Mouse (Mus musculus): Measurements from ENCODE around the gene Med16. TPM values are rescaled to one million over a fixed set of nuclear protein-coding genes. Genes with fewer than 3 reads are reported as not detected.

Gene Med16
- total and polyA plus RNA-seq, 3 experiments, result 10.2 to 22.8 (median 12.1) TPM

- peak overlapping the region; percentile 22; the same call in 1 of the 2 replicates for H3K9ac ChIP-seq (ENCODE audit: insufficient read depth, low read depth)
- no peaks in the 10 kb centered on the region for H3K9me3 ChIP-seq (replicated peaks; ENCODE audit: low read length)
- peak overlapping the region; percentile 78; the same call in 1 of the 2 replicates for H3K4me2 ChIP-seq (ENCODE audit: insufficient read depth, low read depth, poor library complexity, severe bottlenecking)
- dilution Hi-C loops (cut with MboI; ENCODE audit: extremely low pct_ligation_motif_present, extremely low pct_unique_long_range_greater_than_20kb, low sequenced_read_pairs) (no loop called here), in situ Hi-C loops (cut with MboI; ENCODE audit: low pct_ligation_motif_present, low pct_unique_long_range_greater_than_20kb, low sequenced_read_pairs) (no loop called here)
- H3K4me1 ChIP-seq (ENCODE audit: control insufficient read depth in 1 of 2, insufficient read depth in 2 of 2), result peaks cover 59 to 95% of the 10 kb centered on the region in 2 experiments
- H3K36me3 ChIP-seq (replicated peaks in 1 of 2; ENCODE audit: control insufficient read depth in 1 of 2, insufficient read depth in 1 of 2, low read length in 1 of 2), result peaks cover 70 to 90% of the 10 kb centered on the region in 2 experiments
- peak overlapping the region; percentile 76 for H3K27ac ChIP-seq (ENCODE audit: insufficient read depth, low read depth)
- DNase-seq (ENCODE audit: extremely low read depth), result no peak
- no peaks in the 10 kb centered on the region for H3K27me3 ChIP-seq (replicated peaks)
- peaks cover 100% of the 10 kb centered on the region for H3K79me2 ChIP-seq (replicated peaks; ENCODE audit: control insufficient read depth, extremely low read depth, insufficient read depth, poor library complexity, severe bottlenecking)
- TF ChIP-seq JUND (conservative IDR thresholded peaks at IDR 0.05; ENCODE audit: low read depth, low read length), result no peak
- TF ChIP-seq POLR2A (IDR thresholded peaks at IDR 0.05; ENCODE audit: low read depth, low read length), result no peak
- TF ChIP-seq SIN3A (IDR thresholded peaks at IDR 0.05; ENCODE audit: low read length), result 0 out of 2 replicates have a peak, but pooled peaks have one; percentile 40
- TF ChIP-seq USF2 (conservative IDR thresholded peaks at IDR 0.05; ENCODE audit: low read depth, low read length), result no peak
- TF ChIP-seq BHLHE40 (IDR thresholded peaks at IDR 0.05; ENCODE audit: low read depth, low read length), result no peak
- TF ChIP-seq ZC3H11A (IDR thresholded peaks at IDR 0.05; ENCODE audit: low read depth, low read length), result no peak
- no peak for TF ChIP-seq EP300 (IDR thresholded peaks at IDR 0.05; ENCODE audit: low read length)
- peak overlapping the region; percentile 7 to 72 (median 16) for H3K4me3 ChIP-seq (replicated peaks in 1 of 3; ENCODE audit: low read depth in 2 of 3, low read length in 2 of 3, poor library complexity in 1 of 3)
Observed at GRCm38 (mm10) chr10:79933861-79934260, 25.1 kb upstream of the Med16 start.

GRCm38 (mm10) chr10:79933145-79933679, 24.5 kb upstream of the Med16 start:
- Histone ChIP-seq H3K79me2 (replicated peaks; ENCODE audit: control insufficient read depth, extremely low read depth, insufficient read depth, poor library complexity, severe bottlenecking) (peaks cover 100% of the 10 kb centered on the region), H3K27ac (ENCODE audit: insufficient read depth, low read depth) (peak overlapping the region; percentile 76), H3K9me3 (replicated peaks; ENCODE audit: low read length) (no peaks in the 10 kb centered on the region), H3K27me3 (replicated peaks) (no peaks in the 10 kb centered on the region), H3K4me2 (ENCODE audit: insufficient read depth, low read depth, poor library complexity, severe bottlenecking) (peak overlapping the region; percentile 78), H3K9ac (ENCODE audit: insufficient read depth, low read depth) (peak overlapping the region; percentile 22), H3K36me3 (replicated peaks in 1 of 2; ENCODE audit: control insufficient read depth in 1 of 2, insufficient read depth in 1 of 2, low read length in 1 of 2) (peaks cover 68 to 85% of the 10 kb centered on the region in 2 experiments), H3K4me1 (ENCODE audit: control insufficient read depth in 1 of 2, insufficient read depth in 2 of 2) (peaks cover 53 to 89% of the 10 kb centered on the region in 2 experiments), H3K4me3 (replicated peaks in 1 of 3; ENCODE audit: low read depth in 2 of 3, low read length in 2 of 3, poor library complexity in 1 of 3) (peak overlapping the region; percentile 18 to 96 (median 72))
- TF ChIP-seq UBTF (IDR thresholded peaks at IDR 0.05; ENCODE audit: low read depth, low read length), result 0 out of 2 replicates have a peak, but pooled peaks have one; percentile 27
- TF ChIP-seq USF1 (IDR thresholded peaks at IDR 0.05; ENCODE audit: low read depth, low read length), result no peak
- dilution Hi-C loops (cut with MboI; ENCODE audit: extremely low pct_ligation_motif_present, extremely low pct_unique_long_range_greater_than_20kb, low sequenced_read_pairs) (no loop called here), in situ Hi-C loops (cut with MboI; ENCODE audit: low pct_ligation_motif_present, low pct_unique_long_range_greater_than_20kb, low sequenced_read_pairs) (no loop called here)
- DNase-seq (ENCODE audit: extremely low read depth), result no peak

- DNase-seq (ENCODE audit: extremely low read depth), result no peak
- Histone ChIP-seq H3K79me2 (replicated peaks; ENCODE audit: control insufficient read depth, extremely low read depth, insufficient read depth, poor library complexity, severe bottlenecking) (peaks cover 100% of the 10 kb centered on the region), H3K4me1 (ENCODE audit: control insufficient read depth in 1 of 2, insufficient read depth in 2 of 2) (peaks cover 48 to 84% of the 10 kb centered on the region in 2 experiments), H3K9ac (ENCODE audit: insufficient read depth, low read depth) (peak overlapping the region; percentile 22), H3K27me3 (replicated peaks) (no peaks in the 10 kb centered on the region), H3K4me2 (ENCODE audit: insufficient read depth, low read depth, poor library complexity, severe bottlenecking) (peak overlapping the region; percentile 78), H3K36me3 (replicated peaks in 1 of 2; ENCODE audit: control insufficient read depth in 1 of 2, insufficient read depth in 1 of 2, low read length in 1 of 2) (peaks cover 63 to 80% of the 10 kb centered on the region in 2 experiments), H3K9me3 (replicated peaks; ENCODE audit: low read length) (no peaks in the 10 kb centered on the region), H3K27ac (ENCODE audit: insufficient read depth, low read depth) (peak overlapping the region; percentile 76), H3K4me3 (replicated peaks in 1 of 3; ENCODE audit: low read depth in 2 of 3, low read length in 2 of 3, poor library complexity in 1 of 3) (peak overlapping the region; percentile 72 to 96 (median 91))
- in situ Hi-C loops (cut with MboI; ENCODE audit: low pct_ligation_motif_present, low pct_unique_long_range_greater_than_20kb, low sequenced_read_pairs) (no loop called here), dilution Hi-C loops (cut with MboI; ENCODE audit: extremely low pct_ligation_motif_present, extremely low pct_unique_long_range_greater_than_20kb, low sequenced_read_pairs) (no loop called here)
- TF ChIP-seq EP300 (IDR thresholded peaks at IDR 0.05; ENCODE audit: low read length) (no peak), SMC3 (IDR thresholded peaks at IDR 0.05; ENCODE audit: low read depth, low read length) (no peak), UBTF (IDR thresholded peaks at IDR 0.05; ENCODE audit: low read depth, low read length) (peak; percentile 1; the same call in 1 of the 2 replicates), POLR2AphosphoS2 (IDR thresholded peaks at IDR 0.05; ENCODE audit: low read depth, low read length) (no peak), MEF2A (IDR thresholded peaks at IDR 0.05; ENCODE audit: borderline replicate concordance, low read depth, low read length) (no peak), ELF1 (IDR thresholded peaks at IDR 0.05; ENCODE audit: low read depth, low read length) (no peak), CHD2 (IDR thresholded peaks at IDR 0.05; ENCODE audit: low read length) (no peak), SIN3A (IDR thresholded peaks at IDR 0.05; ENCODE audit: low read length) (0 out of 2 replicates have a peak, but pooled peaks have one; percentile 0), KAT2A (IDR thresholded peaks at IDR 0.05; ENCODE audit: insufficient replicate concordance, low read length) (no peak), TBP (conservative IDR thresholded peaks at IDR 0.05; ENCODE audit: low read depth, low read length) (no peak), TCF12 (IDR thresholded peaks at IDR 0.05; ENCODE audit: low read depth, low read length) (peak; percentile 63; the same call in 1 of the 2 replicates)
Observed at GRCm38 (mm10) chr10:79932736-79933135, 24.0 kb upstream of the Med16 start.
